Mouse (Mus musculus) thymus, adult 2 months (tissue): ENCODE measurements around the gene Plekhg3. TPM values are rescaled to one million over a fixed set of nuclear protein-coding genes. Genes with fewer than 3 reads are reported as not detected.

ENCODE experiments used
- DNase-seq: peaks from one replicate; pipeline ENCODE4 v3.0.0; 2021
- H3K27ac ChIP-seq: fragments of 200-500 bp; 2 replicates; pipeline ENCODE4 v1.5.1; 2012; ENCODE audit warnings: low read length, control low read depth; ENCODE audit not compliant: control insufficient read depth, insufficient read depth
- H3K27me3 ChIP-seq: fragments of 200-500 bp; 2 replicates; pipeline ENCODE4 v1.6.1; 2012; ENCODE audit warnings: mild to moderate bottlenecking, low read length, moderate library complexity, mixed read lengths; ENCODE audit not compliant: control insufficient read depth, insufficient read depth
- H3K36me3 ChIP-seq: fragments of 200-500 bp; 2 replicates; pipeline ENCODE4 v1.6.1; 2012; ENCODE audit warnings: mild to moderate bottlenecking, low read length, moderate library complexity; ENCODE audit not compliant: control insufficient read depth, insufficient read depth
- H3K4me1 ChIP-seq: fragments of 200-500 bp; replicated peaks from 2 replicates; pipeline ENCODE4 v1.6.1; 2012; ENCODE audit warnings: low read length; ENCODE audit not compliant: control insufficient read depth, insufficient read depth
- H3K4me3 ChIP-seq: fragments of 200-500 bp; 2 replicates; pipeline ENCODE4 v1.5.1; 2012; ENCODE audit warnings: mild to moderate bottlenecking, low read length, control low read depth, moderate library complexity; ENCODE audit not compliant: control insufficient read depth, insufficient read depth
- CTCF ChIP-seq: fragments of 200-500 bp; IDR thresholded peaks from 2 replicates; pipeline ENCODE4 v1.5.1; 2012; ENCODE audit warnings: mild to moderate bottlenecking, control low read depth, low read length, moderate library complexity, borderline replicate concordance; ENCODE audit not compliant: control insufficient read depth, poor library complexity, insufficient read depth; ENCODE audit errors: extremely low read depth
- POLR2A ChIP-seq: fragments of 200-500 bp; IDR thresholded peaks from 2 replicates; pipeline ENCODE4 v1.6.1; 2012; ENCODE audit warnings: mild to moderate bottlenecking, low read length, control low read depth, moderate library complexity; ENCODE audit not compliant: control insufficient read depth, poor library complexity, insufficient read depth; ENCODE audit errors: extremely low read depth
- WGBS: fragments of 180-500 bp; shearing (Covaris S2); methylation state at CpG from one replicate; pipeline ENCODE4 v1.1.7; 2018; 5-methylcytosine and 5-hydroxymethylcytosine counted together
- polyA plus RNA-seq: library from polyadenylated mRNA; depleted of rRNA; stranded (reverse); fragments of >200 nt; gene quantifications from 2 replicates; pipeline ENCODE4 v1.2.3, GENCODE M21; 2012

The Plekhg3 gene
- polyA plus RNA-seq, 1 experiment = 12.0 TPM

DNA sequence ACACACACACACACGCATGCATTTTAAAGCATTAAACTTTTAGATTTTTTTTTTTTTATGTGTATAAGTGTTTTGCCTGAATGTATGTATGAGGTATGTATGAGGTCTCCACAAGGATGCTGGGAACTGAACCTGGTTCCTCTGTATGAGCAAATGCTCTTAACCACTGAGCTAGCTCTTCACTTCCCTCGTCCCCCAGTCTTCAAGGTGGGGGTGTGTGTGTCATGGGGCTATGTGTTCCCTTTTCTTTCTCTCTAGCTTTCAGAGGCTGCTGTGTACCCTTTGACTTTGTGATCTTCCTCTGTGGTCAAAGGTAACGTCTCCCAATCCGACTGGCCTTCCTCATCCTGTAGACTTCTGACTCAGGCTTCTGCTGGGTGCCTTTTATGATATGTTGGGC, 22.3 kb downstream of the Plekhg3 start:
- DNase-seq = no peak
- Histone ChIP-seq H3K36me3 (no peaks in the 10 kb centered on the region), H3K27ac (no peak overlapping the region), H3K4me3 (no peak overlapping the region), H3K4me1 (peaks cover 16% of the 10 kb centered on the region), H3K27me3 (no peaks in the 10 kb centered on the region)
- TF ChIP-seq CTCF (no peak), POLR2A (no peak)
- 50% methylated on average over 4 of the region's 4 CpGs for WGBS

DNA sequence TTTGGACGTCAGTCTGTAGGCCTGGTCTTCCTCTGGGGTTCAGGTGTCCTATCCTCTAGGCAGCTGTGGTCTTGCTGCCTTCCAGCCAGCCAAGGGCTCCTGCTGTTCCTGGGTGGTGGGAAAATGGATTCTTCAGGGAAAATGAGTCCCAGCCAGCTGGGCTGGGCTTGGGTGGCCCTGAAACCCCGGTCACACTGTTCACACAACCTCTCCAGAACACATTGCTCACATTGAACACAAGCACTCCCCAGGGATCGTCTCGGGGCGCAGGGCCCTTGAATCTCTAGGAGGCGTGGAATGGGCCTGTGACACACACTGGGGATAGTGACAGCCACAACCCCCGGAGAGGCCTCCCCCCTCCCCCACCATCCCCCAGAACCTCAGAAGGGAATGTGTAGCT, 23.2 kb downstream of the Plekhg3 start:
- no peaks in the 10 kb centered on the region for H3K27me3 ChIP-seq
- no peak overlapping the region for H3K4me3 ChIP-seq
- WGBS = 71% methylated on average over 7 of the region's 7 CpGs
- TF ChIP-seq CTCF (no peak), POLR2A (no peak)
- no peaks in the 10 kb centered on the region for H3K36me3 ChIP-seq
- H3K27ac ChIP-seq = no peak overlapping the region
- H3K4me1 ChIP-seq = peaks cover 12% of the 10 kb centered on the region
- no peak for DNase-seq

DNA sequence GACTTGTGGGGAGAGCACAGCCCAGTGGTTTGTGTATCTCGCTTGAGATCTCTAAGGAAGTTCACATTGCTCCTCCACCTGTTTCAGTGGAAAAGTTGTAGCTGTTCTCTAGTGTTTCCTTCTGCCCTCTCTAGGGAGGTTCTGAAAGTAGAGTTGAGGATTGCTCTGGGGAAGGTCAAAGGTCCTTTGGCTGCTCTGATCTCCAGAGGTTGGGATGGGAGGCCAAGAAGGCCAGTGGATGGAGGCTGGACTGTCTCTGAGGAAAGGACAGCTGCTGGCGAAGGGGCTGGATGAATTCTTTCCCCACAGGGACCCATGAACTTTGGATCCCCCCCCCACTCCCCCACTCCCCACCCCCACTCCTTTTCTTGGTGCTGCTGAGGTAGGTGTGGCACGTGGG, 23.7 kb downstream of the Plekhg3 start:
- Histone ChIP-seq H3K27ac (no peak overlapping the region), H3K36me3 (no peaks in the 10 kb centered on the region), H3K27me3 (no peaks in the 10 kb centered on the region), H3K4me1 (peaks cover 10% of the 10 kb centered on the region), H3K4me3 (no peak overlapping the region)
- no peak for DNase-seq
- TF ChIP-seq POLR2A (no peak), CTCF (no peak)
- WGBS = 64% methylated on average over 3 of the region's 3 CpGs

GRCm38 (mm10) chr12:76554871-76555386, 24.2 kb downstream of the Plekhg3 start:
- Histone ChIP-seq H3K27me3 (no peaks in the 10 kb centered on the region), H3K4me1 (peaks cover 10% of the 10 kb centered on the region), H3K36me3 (no peaks in the 10 kb centered on the region), H3K27ac (no peak overlapping the region), H3K4me3 (no peak overlapping the region)
- no peak for DNase-seq
- WGBS = 90% methylated on average over 3 of the region's 3 CpGs
- TF ChIP-seq POLR2A = no peak
- no peak for TF ChIP-seq CTCF

DNA sequence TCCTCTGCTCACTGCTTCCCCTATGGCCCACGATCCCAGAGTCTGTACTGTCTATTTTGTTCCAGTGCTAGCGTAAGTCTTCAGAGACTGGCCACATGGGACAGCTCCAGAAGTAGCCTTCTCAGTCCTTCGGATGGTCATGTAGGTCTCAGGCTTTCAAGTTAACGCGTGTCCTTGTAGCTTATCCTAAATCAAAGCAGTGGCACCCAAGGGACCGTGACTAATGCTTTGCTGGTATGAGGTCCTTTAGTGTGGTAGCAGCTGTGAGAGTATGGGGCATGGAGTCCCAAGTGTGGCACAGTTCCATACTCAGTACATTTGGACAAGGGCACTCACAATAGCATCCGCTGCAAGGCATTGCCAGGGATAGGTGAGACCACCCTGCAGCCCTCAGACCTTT, 25.5 kb downstream of the Plekhg3 start:
- 95% methylated on average over 7 of the region's 7 CpGs for WGBS
- no peak for TF ChIP-seq POLR2A
- TF ChIP-seq CTCF = no peak
- no peak overlapping the region for H3K4me3 ChIP-seq
- DNase-seq = no peak
- peaks cover 10% of the 10 kb centered on the region for H3K4me1 ChIP-seq
- no peaks in the 10 kb centered on the region for H3K36me3 ChIP-seq
- H3K27ac ChIP-seq = no peak overlapping the region
- H3K27me3 ChIP-seq = no peaks in the 10 kb centered on the region

DNA sequence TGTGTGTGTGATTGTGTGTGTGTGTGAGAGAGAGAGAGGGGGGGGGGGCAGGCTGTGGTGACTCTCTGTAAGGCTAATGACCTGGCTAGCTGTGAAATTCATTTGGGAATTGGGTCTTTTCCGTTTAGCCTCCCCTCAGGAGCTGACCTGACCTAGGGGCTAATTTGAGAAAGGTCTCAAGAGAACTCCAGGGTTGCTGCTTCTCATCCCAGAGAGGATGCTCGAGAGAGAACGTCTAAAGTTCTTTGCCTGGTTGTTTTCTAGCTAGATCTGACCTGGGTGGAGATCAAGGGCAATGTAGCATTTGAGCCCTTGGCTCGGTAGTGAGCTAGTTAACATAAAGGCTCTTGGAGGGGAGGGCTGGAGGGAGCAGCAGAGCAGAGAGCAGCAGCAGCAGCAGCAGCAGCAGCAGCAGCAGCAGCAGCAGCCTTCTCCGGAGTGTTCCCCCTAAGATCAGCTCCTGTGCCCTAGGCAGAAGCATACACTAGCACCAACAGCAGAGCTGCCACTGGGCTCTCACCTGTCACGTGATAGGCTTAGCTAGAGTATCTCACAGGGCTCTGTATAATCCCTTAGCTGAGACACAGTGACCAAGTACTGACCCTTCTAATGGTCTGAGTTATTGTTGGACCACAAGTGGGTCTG, 26.2 kb downstream of the Plekhg3 start:
- H3K4me1 ChIP-seq = peaks cover 10% of the 10 kb centered on the region

GRCm38 (mm10) chr12:76558206-76558605, 27.5 kb downstream of the Plekhg3 start:
- H3K27ac ChIP-seq = no peak overlapping the region
- H3K36me3 ChIP-seq = no peaks in the 10 kb centered on the region
- no peak for TF ChIP-seq CTCF
- no peak for TF ChIP-seq POLR2A
- H3K27me3 ChIP-seq = no peaks in the 10 kb centered on the region
- no peak for DNase-seq
- peaks cover 10% of the 10 kb centered on the region for H3K4me1 ChIP-seq
- no peak overlapping the region for H3K4me3 ChIP-seq
- WGBS = 54% methylated on average over 5 of the region's 5 CpGs

More for the DNA sequence above, 26.2 kb downstream of the Plekhg3 start:
- no peaks in the 10 kb centered on the region for H3K27me3 ChIP-seq
- 88% methylated on average over 6 of the region's 6 CpGs for WGBS
- no peaks in the 10 kb centered on the region for H3K36me3 ChIP-seq
- H3K4me3 ChIP-seq = no peak overlapping the region
- no peak overlapping the region for H3K27ac ChIP-seq
- DNase-seq = no peak
- TF ChIP-seq CTCF (no peak), POLR2A (no peak)
